Mouse (Mus musculus): ENCODE results near the gene Pdik1l. TPM values are rescaled to one million over a fixed set of nuclear protein-coding genes. Genes with fewer than 3 reads are reported as not detected.
A peak's percentile ranks its signal among the peaks of the same experiment; 100 is the strongest.

Gene Pdik1l
- polyA plus RNA-seq, 1 experiment from 2014 or later = 38.5 TPM

- DNase-seq (ENCODE audit: low spot score) (peak; percentile 79), ATAC-seq (ENCODE audit: low FRiP score) (peak; percentile 49; the same call in 1 of the 2 replicates)
- peaks cover 40% of the 10 kb centered on the region for H3K4me1 ChIP-seq (replicated peaks; ENCODE audit: control insufficient read depth, insufficient read depth, low read length)
- H3K27ac ChIP-seq = no peak overlapping the region
- H3K4me2 ChIP-seq (replicated peaks) = peak overlapping the region; percentile 88
- WGBS = 1% methylated on average over 30 of the region's 30 CpGs
- no peaks in the 10 kb centered on the region for H3K36me3 ChIP-seq (replicated peaks; ENCODE audit: control insufficient read depth, insufficient read depth)
- peaks cover 69% of the 10 kb centered on the region for H3K27me3 ChIP-seq (ENCODE audit: control insufficient read depth, insufficient read depth, low read length)
- peak overlapping the region; percentile 61 for H3K4me3 ChIP-seq (replicated peaks; ENCODE audit: low read length)
- peak overlapping the region; percentile 80 for H3K9ac ChIP-seq
- H3K9me3 ChIP-seq (ENCODE audit: control insufficient read depth, low read length) = no peaks in the 10 kb centered on the region
Observed at GRCm38 (mm10) chr4:134249651-134250050, 38.0 kb downstream of the Pdik1l start.

DNA sequence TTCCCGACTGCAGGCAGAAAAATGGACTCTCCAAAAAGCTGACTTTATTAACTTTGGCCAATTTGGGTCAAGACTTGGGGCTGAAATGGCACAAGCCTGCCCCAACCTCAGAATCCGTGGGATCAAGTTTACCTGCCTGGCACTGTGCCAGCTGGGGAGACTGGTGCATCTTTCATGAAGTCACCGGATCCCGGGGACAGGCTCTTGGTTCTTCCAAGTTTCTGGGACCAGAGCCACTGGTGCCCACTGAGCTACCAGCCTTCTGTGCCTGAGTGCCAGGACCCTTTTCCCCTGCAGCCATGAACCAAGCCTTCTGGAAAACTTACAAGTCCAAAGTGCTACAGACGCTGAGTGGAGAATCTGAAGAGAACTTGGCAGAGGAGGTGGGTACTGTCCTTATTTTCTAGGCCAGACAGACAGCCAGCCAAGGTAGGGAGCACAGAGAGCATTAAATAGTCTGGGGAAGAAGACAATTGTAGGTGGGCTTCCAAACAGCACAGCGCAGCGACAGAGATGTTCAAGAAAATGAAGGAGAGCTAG is 40.9 kb downstream of the Pdik1l start, which contains the start of gene Gm30191:
TSS of gene Gm30191 (plus strand) at position 217 of the 540 bp plus-strand sequence.
- ATAC-seq (ENCODE audit: low FRiP score) = no peak
- WGBS = 64% methylated on average over 7 of the region's 7 CpGs
- Histone ChIP-seq H3K27ac (no peak within 1 kb of the TSS), H3K4me3 (replicated peaks; ENCODE audit: low read length) (peak within 1 kb of the TSS; percentile 85), H3K4me1 (replicated peaks; ENCODE audit: control insufficient read depth, insufficient read depth, low read length) (peaks cover 39% of the 10 kb centered on the region), H3K9ac (peak within 1 kb of the TSS; percentile 83), H3K9me3 (ENCODE audit: control insufficient read depth, low read length) (no peaks in the 10 kb centered on the region), H3K4me2 (replicated peaks) (peak within 1 kb of the TSS; percentile 98), H3K27me3 (ENCODE audit: control insufficient read depth, insufficient read depth, low read length) (peaks cover 41% of the 10 kb centered on the region), H3K36me3 (replicated peaks; ENCODE audit: control insufficient read depth, insufficient read depth) (no peaks in the 10 kb centered on the region)
- DNase-seq (ENCODE audit: low spot score) = no peak

GRCm38 (mm10) chr4:134246256-134246655 is 41.4 kb downstream of the Pdik1l start:
- 21% methylated on average over 4 of the region's 4 CpGs for WGBS
- peak overlapping the region; percentile 98 for H3K4me2 ChIP-seq (replicated peaks)
- peak; percentile 57 for DNase-seq (ENCODE audit: low spot score)
- H3K27me3 ChIP-seq (ENCODE audit: control insufficient read depth, insufficient read depth, low read length) = peaks cover 36% of the 10 kb centered on the region
- H3K36me3 ChIP-seq (replicated peaks; ENCODE audit: control insufficient read depth, insufficient read depth) = no peaks in the 10 kb centered on the region
- no peak overlapping the region for H3K4me3 ChIP-seq (replicated peaks; ENCODE audit: low read length)
- ATAC-seq (ENCODE audit: low FRiP score) = peak; percentile 18; the same call in 1 of the 2 replicates
- H3K9ac ChIP-seq = no peak overlapping the region
- H3K9me3 ChIP-seq (ENCODE audit: control insufficient read depth, low read length) = no peaks in the 10 kb centered on the region
- peaks cover 35% of the 10 kb centered on the region for H3K4me1 ChIP-seq (replicated peaks; ENCODE audit: control insufficient read depth, insufficient read depth, low read length)
- no peak overlapping the region for H3K27ac ChIP-seq

GRCm38 (mm10) chr4:134245148-134245843 is 42.4 kb downstream of the Pdik1l start, which contains the start of gene Zfp593:
Gene Zfp593 (minus strand): TSS chr4:134245592.
- H3K27me3 ChIP-seq (ENCODE audit: control insufficient read depth, insufficient read depth, low read length) = peaks cover 26% of the 10 kb centered on the region
- 0% methylated on average over 60 of the region's 60 CpGs for WGBS
- 0 out of 2 replicates have a peak within 1 kb of the TSS, but pooled peaks have one; percentile 11 for H3K27ac ChIP-seq
- ATAC-seq (ENCODE audit: low FRiP score) (peak; percentile 82), DNase-seq (ENCODE audit: low spot score) (peak; percentile 97)
- peak within 1 kb of the TSS; percentile 98 for H3K4me2 ChIP-seq (replicated peaks)
- peaks cover 27% of the 10 kb centered on the region for H3K4me1 ChIP-seq (replicated peaks; ENCODE audit: control insufficient read depth, insufficient read depth, low read length)
- H3K9me3 ChIP-seq (ENCODE audit: control insufficient read depth, low read length) = no peaks in the 10 kb centered on the region
- H3K36me3 ChIP-seq (replicated peaks; ENCODE audit: control insufficient read depth, insufficient read depth) = no peaks in the 10 kb centered on the region
- H3K9ac ChIP-seq = peak within 1 kb of the TSS; percentile 83
- H3K4me3 ChIP-seq (replicated peaks; ENCODE audit: low read length) = peak within 1 kb of the TSS; percentile 85

GRCm38 (mm10) chr4:134243516-134244250 is 44.0 kb downstream of the Pdik1l start, which contains the start of gene E130218I03Rik:
Gene E130218I03Rik (plus strand): TSS chr4:134243662.
- H3K4me1 ChIP-seq (replicated peaks; ENCODE audit: control insufficient read depth, insufficient read depth, low read length) = peaks cover 17% of the 10 kb centered on the region
- WGBS = 92% methylated on average over 17 of the region's 17 CpGs
- H3K27me3 ChIP-seq (ENCODE audit: control insufficient read depth, insufficient read depth, low read length) = peaks cover 16% of the 10 kb centered on the region
- ATAC-seq (ENCODE audit: low FRiP score) = no peak
- no peaks in the 10 kb centered on the region for H3K36me3 ChIP-seq (replicated peaks; ENCODE audit: control insufficient read depth, insufficient read depth)
- DNase-seq (ENCODE audit: low spot score) = no peak
- peak within 1 kb of the TSS; percentile 98 for H3K4me2 ChIP-seq (replicated peaks)
- no peaks in the 10 kb centered on the region for H3K9me3 ChIP-seq (ENCODE audit: control insufficient read depth, low read length)
- no peak within 1 kb of the TSS for H3K27ac ChIP-seq
- peak within 1 kb of the TSS; percentile 85; the same call in 1 of the 2 replicates for H3K4me3 ChIP-seq (replicated peaks; ENCODE audit: low read length)
- H3K9ac ChIP-seq = no peak within 1 kb of the TSS; the same call in 1 of the 2 replicates

DNA sequence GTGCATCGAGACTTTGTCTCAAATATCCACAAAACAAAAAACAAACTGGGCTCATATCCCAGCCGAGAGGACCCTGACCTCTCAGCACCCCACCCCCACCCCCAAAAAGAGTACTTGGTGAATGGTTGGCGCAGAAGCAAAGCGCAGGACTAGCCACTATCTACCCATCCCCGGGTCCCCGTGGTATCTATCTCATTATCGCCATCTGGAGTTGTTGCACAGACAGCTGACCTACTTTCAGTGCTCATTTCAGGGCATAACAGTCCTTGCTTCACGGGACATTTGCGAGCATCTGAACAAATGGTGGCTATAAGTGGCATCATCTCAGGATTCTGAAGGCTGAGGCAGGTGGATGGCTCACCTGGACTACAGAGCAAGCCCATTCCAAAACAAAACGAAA is 49.0 kb downstream of the Pdik1l start:
- Histone ChIP-seq H3K27me3 (ENCODE audit: control insufficient read depth, insufficient read depth, low read length) (peaks cover 18% of the 10 kb centered on the region), H3K27ac (no peak overlapping the region), H3K36me3 (replicated peaks; ENCODE audit: control insufficient read depth, insufficient read depth) (no peaks in the 10 kb centered on the region), H3K4me1 (replicated peaks; ENCODE audit: control insufficient read depth, insufficient read depth, low read length) (0 out of 2 replicates have a peak, but pooled peaks cover 6% of the 10 kb centered on the region), H3K9ac (no peak overlapping the region), H3K9me3 (ENCODE audit: control insufficient read depth, low read length) (no peaks in the 10 kb centered on the region), H3K4me2 (replicated peaks) (peak overlapping the region; percentile 28; the same call in 1 of the 2 replicates), H3K4me3 (replicated peaks; ENCODE audit: low read length) (no peak overlapping the region)
- ATAC-seq (ENCODE audit: low FRiP score) = no peak
- 13% methylated on average over 10 of the region's 10 CpGs for WGBS
- no peak for DNase-seq (ENCODE audit: low spot score)

DNA sequence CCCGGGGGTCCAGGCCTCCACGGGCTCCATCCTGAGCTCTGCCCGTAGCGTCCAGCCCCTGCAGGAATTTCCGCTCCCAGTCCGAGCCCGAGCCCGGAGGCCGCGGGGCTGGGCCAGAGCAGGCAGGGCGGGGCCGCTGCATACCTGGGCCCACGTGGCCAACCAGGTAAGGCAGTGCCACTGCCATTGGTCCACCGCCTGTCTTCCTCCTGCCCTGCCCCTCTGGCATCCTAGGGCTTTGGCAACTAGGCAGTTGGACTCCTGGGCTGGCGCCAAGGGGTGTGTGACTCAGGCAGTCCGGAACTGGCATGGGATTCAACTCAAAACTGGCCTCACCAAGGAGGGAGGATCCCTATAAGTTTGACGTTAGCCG is 49.4 kb downstream of the Pdik1l start, which contains the start of gene Cnksr1:
TSS of gene Cnksr1 (minus strand) at position 121 of the 373 bp plus-strand sequence.
- Histone ChIP-seq H3K9ac (no peak within 1 kb of the TSS), H3K36me3 (replicated peaks; ENCODE audit: control insufficient read depth, insufficient read depth) (no peaks in the 10 kb centered on the region), H3K4me2 (replicated peaks) (peak within 1 kb of the TSS; percentile 28), H3K4me3 (replicated peaks; ENCODE audit: low read length) (no peak within 1 kb of the TSS), H3K4me1 (replicated peaks; ENCODE audit: control insufficient read depth, insufficient read depth, low read length) (0 out of 2 replicates have a peak, but pooled peaks cover 6% of the 10 kb centered on the region), H3K27me3 (ENCODE audit: control insufficient read depth, insufficient read depth, low read length) (peaks cover 18% of the 10 kb centered on the region), H3K27ac (no peak within 1 kb of the TSS), H3K9me3 (ENCODE audit: control insufficient read depth, low read length) (no peaks in the 10 kb centered on the region)
- WGBS = 2% methylated on average over 18 of the region's 18 CpGs
- no peak for DNase-seq (ENCODE audit: low spot score)
- ATAC-seq (ENCODE audit: low FRiP score) = no peak

DNA sequence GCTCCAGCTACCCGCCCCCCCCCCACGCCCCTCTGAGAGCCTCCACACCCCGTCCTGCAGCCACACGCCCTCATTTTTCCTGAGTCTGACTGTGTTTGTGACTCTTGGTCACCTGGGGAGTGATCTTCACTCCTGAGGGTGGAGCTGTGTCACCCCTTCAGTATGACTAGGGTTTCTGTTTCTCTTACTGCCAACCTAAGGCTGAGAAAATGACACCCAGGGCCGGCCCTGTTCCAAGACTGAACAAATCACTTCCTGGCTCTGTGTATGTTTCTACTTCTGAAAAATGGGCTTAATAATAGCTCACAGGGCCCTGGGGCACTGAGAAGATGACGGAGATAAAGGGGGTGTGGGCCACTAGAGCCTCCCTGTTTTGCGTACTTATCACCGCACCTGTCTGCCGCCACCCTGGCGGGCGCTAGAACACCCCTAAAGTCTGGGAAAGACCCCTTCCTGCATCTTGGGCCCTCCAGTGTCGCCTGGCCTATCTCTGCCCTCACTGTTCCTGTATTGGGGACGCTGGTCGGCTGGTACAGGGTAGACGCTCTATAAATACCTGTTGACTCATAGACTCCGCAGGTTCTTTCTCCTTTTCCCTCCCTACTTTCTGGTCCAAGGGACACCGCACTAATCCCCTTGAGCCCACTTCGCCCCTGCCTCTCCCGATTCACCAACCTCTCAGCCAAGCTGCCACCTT is 50.0 kb downstream of the Pdik1l start:
- Histone ChIP-seq H3K27me3 (ENCODE audit: control insufficient read depth, insufficient read depth, low read length) (peaks cover 18% of the 10 kb centered on the region), H3K4me1 (replicated peaks; ENCODE audit: control insufficient read depth, insufficient read depth, low read length) (0 out of 2 replicates have a peak, but pooled peaks cover 6% of the 10 kb centered on the region), H3K4me2 (replicated peaks) (peak overlapping the region; percentile 28; the same call in 1 of the 2 replicates), H3K27ac (no peak overlapping the region), H3K9me3 (ENCODE audit: control insufficient read depth, low read length) (no peaks in the 10 kb centered on the region), H3K9ac (no peak overlapping the region), H3K4me3 (replicated peaks; ENCODE audit: low read length) (no peak overlapping the region), H3K36me3 (replicated peaks; ENCODE audit: control insufficient read depth, insufficient read depth) (no peaks in the 10 kb centered on the region)
- no peak for ATAC-seq (ENCODE audit: low FRiP score)
- WGBS = 27% methylated on average over 19 of the region's 19 CpGs
- no peak for DNase-seq (ENCODE audit: low spot score)

All from hindbrain, embryonic 14.5 days (tissue).